Mouse (Mus musculus) mammary gland, adult 2 months (tissue): Measurements from ENCODE around the gene Gfi1. TPM values are rescaled to one million over a fixed set of nuclear protein-coding genes. Genes with fewer than 3 reads are reported as not detected.

Experiments used
- polyA plus RNA-seq: library from polyadenylated mRNA; depleted of rRNA; stranded (reverse); fragments of >200 nt; gene quantifications from 2 replicates; pipeline ENCODE4 v1.2.3, GENCODE M21; 2012; ENCODE audit warnings: low replicate concordance; rRNA removed

Gfi1 gene
- polyA plus RNA-seq = 1.5 and 7.5 TPM in 2 replicates

DNA sequence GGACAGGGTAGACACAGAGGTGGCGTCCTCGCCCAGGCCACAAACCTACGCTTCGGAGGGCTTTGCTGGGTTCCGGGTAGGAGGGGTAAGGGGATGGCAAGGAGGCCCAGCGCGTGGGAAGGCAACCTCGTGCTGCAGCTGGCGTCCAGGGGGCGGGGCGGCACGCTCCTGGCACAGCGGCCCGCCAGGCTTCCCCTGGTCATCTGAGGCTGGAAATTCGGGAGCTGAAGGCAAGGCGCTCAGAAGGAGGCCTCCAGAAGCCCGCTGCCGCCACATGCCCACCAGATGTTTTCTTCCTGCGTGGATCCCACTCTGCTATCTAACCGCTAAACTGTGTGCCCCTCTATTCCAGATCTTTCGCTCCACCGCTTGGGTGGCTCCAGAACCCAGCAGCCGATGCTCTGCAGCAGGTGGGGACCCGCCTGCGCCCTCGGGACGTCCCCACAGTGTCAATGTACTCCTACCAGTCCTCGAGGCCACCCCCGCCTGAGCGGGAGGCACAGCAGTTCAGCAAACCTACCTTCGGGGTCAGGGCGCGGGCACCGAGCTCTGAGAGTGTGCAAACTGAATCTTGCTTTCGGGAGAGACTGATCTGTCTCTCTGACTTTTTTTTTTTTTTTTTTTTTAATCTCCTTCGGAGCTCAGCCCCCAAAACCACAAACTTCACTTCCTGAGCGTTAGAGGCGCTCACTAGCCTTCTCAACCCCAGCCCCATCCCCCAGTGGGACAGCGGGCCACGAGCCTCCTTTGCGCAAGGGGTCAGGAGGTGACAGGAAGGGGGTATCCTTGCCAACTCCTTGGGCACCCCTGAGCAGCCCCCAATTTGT, at the start of gene Gfi1:
TSS of gene Gfi1 (minus strand) at position 602 of the 827 bp plus-strand sequence.

Other genes starting within 250 kb of the Gfi1 start
- gene Gm42669, start 218.4 kb downstream of the Gfi1 start, polyA plus RNA-seq = not detected in 2 replicates
- gene 1700028K03Rik, start 191.3 kb downstream of the Gfi1 start, polyA plus RNA-seq = 0.04 TPM in 1 of 2 replicates, not detected in the other
- gene Rpap2, start 128.7 kb downstream of the Gfi1 start, polyA plus RNA-seq = 1.4 and 3.5 TPM in 2 replicates
- gene Glmn, start 128.1 kb downstream of the Gfi1 start, polyA plus RNA-seq = 0.26 and 1.3 TPM in 2 replicates
- not detected in 2 replicates for gene Ube2d2b, start 104.1 kb upstream of the Gfi1 start, polyA plus RNA-seq
- gene Evi5, start 149.1 kb upstream of the Gfi1 start, polyA plus RNA-seq = 11.2 and 22.6 TPM in 2 replicates
- 21.4 and 30.7 TPM in 2 replicates for gene Rpl5, start 174.5 kb upstream of the Gfi1 start, polyA plus RNA-seq